Mouse (Mus musculus): Measurements from ENCODE around the gene Xpo4.

GRCm38 (mm10) chr14:57706760-57707099 is 41.5 kb upstream of the Xpo4 start:
- TF ChIP-seq POLR2A (IDR thresholded peaks at IDR 0.05; ENCODE audit: borderline replicate concordance, low read depth, low read length) (no peak), CTCF (IDR thresholded peaks at IDR 0.05; ENCODE audit: low read depth, low read length) (no peak)

All from bone marrow macrophage, adult 2 months (primary cell).